Mouse (Mus musculus): Measurements from ENCODE around the gene Mlh1. TPM values are rescaled to one million over a fixed set of nuclear protein-coding genes. Genes with fewer than 3 reads are reported as not detected.
A peak's percentile ranks its signal among the peaks of the same experiment; 100 is the strongest.

Mlh1 gene
- polyA plus RNA-seq, 1 experiment from 2014 or later: 13.1 TPM

DNA sequence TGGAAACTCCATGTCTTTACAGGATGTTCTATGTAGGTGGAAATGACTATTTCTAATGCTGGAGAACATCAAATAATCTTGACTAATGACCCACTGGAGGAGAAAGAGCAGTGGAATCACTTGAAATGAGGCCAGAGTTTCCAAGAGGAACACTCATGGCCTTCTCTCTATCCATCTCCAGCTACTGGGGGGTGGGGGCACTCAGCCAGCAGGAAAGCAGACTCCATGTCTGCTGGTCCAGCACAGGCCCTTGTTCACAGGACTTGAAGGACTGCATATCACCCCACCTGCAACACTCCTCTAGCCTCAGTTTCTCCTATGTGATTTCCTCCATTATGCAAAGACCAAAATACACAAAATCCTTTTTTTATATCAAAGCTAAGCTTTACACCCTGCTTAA lies 33.9 kb downstream of the Mlh1 start:
- no peaks in the 10 kb centered on the region for H3K4me1 ChIP-seq (ENCODE audit: insufficient read depth, low read depth, low read length)
- ATAC-seq (no peak), DNase-seq (ENCODE audit: low spot score) (no peak)
- H3K9ac ChIP-seq (replicated peaks; ENCODE audit: low read depth): no peak overlapping the region
- no peaks in the 10 kb centered on the region for H3K9me3 ChIP-seq (ENCODE audit: low read length)
- H3K4me2 ChIP-seq (replicated peaks; ENCODE audit: low read depth, low read length): no peak overlapping the region
- peaks cover 35% of the 10 kb centered on the region; the same call in 1 of the 2 replicates for H3K36me3 ChIP-seq (ENCODE audit: insufficient read depth, low read length)
- no peaks in the 10 kb centered on the region for H3K27me3 ChIP-seq (replicated peaks; ENCODE audit: insufficient read depth, low read length)
- no peak for TF ChIP-seq EP300 (IDR thresholded peaks at IDR 0.05)
- no peak for TF ChIP-seq CTCF (IDR thresholded peaks at IDR 0.05)
- no peak overlapping the region for H3K4me3 ChIP-seq (ENCODE audit: low read depth, low read length)
- no peak overlapping the region for H3K27ac ChIP-seq (ENCODE audit: low read length)

DNA sequence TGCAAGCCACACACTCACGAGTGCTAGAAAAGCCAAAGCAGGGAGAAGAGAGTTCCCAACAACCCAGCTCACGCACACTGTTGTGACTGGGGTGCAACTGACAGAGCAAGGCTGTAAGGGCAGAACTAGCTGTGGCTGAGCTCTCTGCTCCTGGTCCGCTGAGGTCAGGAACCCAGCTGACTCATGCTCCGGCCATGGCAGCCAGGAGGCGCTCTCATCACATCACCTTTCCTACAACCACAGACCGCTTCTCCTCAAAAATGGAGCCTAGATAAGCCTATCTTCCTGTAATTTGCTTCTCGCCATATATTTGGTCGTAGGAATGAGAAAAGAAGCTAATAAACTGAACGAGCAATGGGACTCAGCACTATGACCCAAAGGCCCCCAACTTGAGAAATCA lies 36.9 kb downstream of the Mlh1 start:
- no peaks in the 10 kb centered on the region for H3K4me1 ChIP-seq (ENCODE audit: insufficient read depth, low read depth, low read length)
- H3K36me3 ChIP-seq (ENCODE audit: insufficient read depth, low read length): peaks cover 43% of the 10 kb centered on the region
- no peak overlapping the region for H3K4me2 ChIP-seq (replicated peaks; ENCODE audit: low read depth, low read length)
- H3K4me3 ChIP-seq (ENCODE audit: low read depth, low read length): no peak overlapping the region
- no peak overlapping the region for H3K9ac ChIP-seq (replicated peaks; ENCODE audit: low read depth)
- 86% methylated on average over 9 of the region's 9 CpGs for WGBS
- no peak for DNase-seq (ENCODE audit: low spot score)
- no peak overlapping the region for H3K27ac ChIP-seq (ENCODE audit: low read length)
- TF ChIP-seq EP300 (IDR thresholded peaks at IDR 0.05): no peak
- TF ChIP-seq CTCF (IDR thresholded peaks at IDR 0.05): peak; percentile 44
- H3K9me3 ChIP-seq (ENCODE audit: low read length): no peaks in the 10 kb centered on the region
- H3K27me3 ChIP-seq (replicated peaks; ENCODE audit: insufficient read depth, low read length): no peaks in the 10 kb centered on the region
- ATAC-seq: no peak

DNA sequence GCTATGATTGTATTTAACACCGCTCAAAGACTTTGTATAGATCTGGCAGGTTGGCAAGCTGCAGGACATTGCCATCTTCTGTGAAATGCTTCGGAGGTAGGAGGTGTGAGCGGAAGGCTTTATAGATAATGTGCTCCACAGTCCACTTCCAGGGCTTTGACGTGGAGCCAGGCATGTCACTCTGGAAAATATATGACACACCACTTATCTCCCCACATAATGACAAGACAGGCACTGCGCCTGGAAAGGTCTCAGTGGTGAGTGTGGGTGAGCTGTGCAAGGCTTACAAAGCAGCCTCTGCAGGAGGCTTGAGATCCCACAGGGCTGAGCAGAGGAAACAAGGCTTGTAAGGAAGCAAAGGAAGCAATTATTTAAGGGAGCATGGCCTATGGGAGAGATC lies 43.1 kb downstream of the Mlh1 start:
- H3K27ac ChIP-seq (ENCODE audit: low read length): no peak overlapping the region

DNA sequence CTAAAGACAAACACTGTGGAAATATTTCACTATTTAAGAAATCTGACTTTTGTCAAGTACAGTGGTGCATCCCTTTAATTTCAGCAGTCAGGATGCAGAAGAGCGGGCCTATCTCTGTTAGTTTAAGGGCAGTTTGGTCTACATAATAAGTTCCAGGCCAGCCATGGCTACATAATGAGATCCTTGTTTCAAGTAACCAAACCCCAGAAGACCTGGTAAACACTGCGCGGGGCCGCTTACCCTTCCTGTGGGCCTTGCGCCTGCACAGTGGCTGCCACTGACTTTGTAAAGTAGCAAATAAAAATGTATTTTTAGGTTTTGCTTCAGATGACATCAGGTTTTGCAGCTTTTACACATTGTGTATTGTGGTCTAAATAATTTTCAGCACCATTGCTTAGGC lies 48.2 kb downstream of the Mlh1 start:
- Histone ChIP-seq H3K4me1 (ENCODE audit: insufficient read depth, low read depth, low read length) (no peaks in the 10 kb centered on the region), H3K9me3 (ENCODE audit: low read length) (no peaks in the 10 kb centered on the region), H3K4me3 (ENCODE audit: low read depth, low read length) (no peak overlapping the region), H3K4me2 (replicated peaks; ENCODE audit: low read depth, low read length) (no peak overlapping the region), H3K27me3 (replicated peaks; ENCODE audit: insufficient read depth, low read length) (no peaks in the 10 kb centered on the region), H3K9ac (replicated peaks; ENCODE audit: low read depth) (no peak overlapping the region), H3K27ac (ENCODE audit: low read length) (no peak overlapping the region), H3K36me3 (ENCODE audit: insufficient read depth, low read length) (peaks cover 47% of the 10 kb centered on the region)
- ATAC-seq: no peak
- TF ChIP-seq CTCF (IDR thresholded peaks at IDR 0.05) (no peak), EP300 (IDR thresholded peaks at IDR 0.05) (no peak)
- no peak for DNase-seq (ENCODE audit: low spot score)
- WGBS: 96% methylated on average over 5 of the region's 5 CpGs

More for the DNA sequence above, 43.1 kb downstream of the Mlh1 start:
- Histone ChIP-seq H3K27me3 (replicated peaks; ENCODE audit: insufficient read depth, low read length) (no peaks in the 10 kb centered on the region), H3K9ac (replicated peaks; ENCODE audit: low read depth) (no peak overlapping the region), H3K4me3 (ENCODE audit: low read depth, low read length) (no peak overlapping the region), H3K4me1 (ENCODE audit: insufficient read depth, low read depth, low read length) (no peaks in the 10 kb centered on the region), H3K4me2 (replicated peaks; ENCODE audit: low read depth, low read length) (no peak overlapping the region), H3K9me3 (ENCODE audit: low read length) (no peaks in the 10 kb centered on the region), H3K36me3 (ENCODE audit: insufficient read depth, low read length) (peaks cover 48% of the 10 kb centered on the region)
- 75% methylated on average over 5 of the region's 5 CpGs for WGBS
- no peak for DNase-seq (ENCODE audit: low spot score)
- no peak for ATAC-seq
- TF ChIP-seq EP300 (IDR thresholded peaks at IDR 0.05): no peak
- TF ChIP-seq CTCF (IDR thresholded peaks at IDR 0.05): no peak

DNA sequence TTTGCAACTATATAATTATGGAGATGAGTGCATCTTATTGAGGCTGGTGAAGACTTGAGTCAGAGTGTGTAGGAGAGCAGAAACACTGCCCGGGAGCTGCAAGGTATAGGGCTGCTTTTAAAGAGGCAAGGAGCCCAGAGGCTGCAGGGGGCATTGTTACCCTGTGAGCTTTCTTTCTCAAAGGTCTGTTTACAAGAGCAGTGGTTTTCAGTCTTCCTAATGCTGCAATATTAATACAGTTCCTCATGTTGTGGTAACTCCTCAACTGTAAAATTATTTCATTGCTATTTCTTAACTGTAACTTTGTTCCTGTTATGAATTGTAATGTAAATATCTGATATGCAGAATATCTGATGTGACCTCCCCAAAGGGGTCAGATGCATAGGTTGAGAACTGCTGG lies 50.0 kb downstream of the Mlh1 start:
- no peak overlapping the region for H3K27ac ChIP-seq (ENCODE audit: low read length)
- no peak for DNase-seq (ENCODE audit: low spot score)
- H3K4me2 ChIP-seq (replicated peaks; ENCODE audit: low read depth, low read length): no peak overlapping the region
- no peak for ATAC-seq
- TF ChIP-seq CTCF (IDR thresholded peaks at IDR 0.05) (no peak), EP300 (IDR thresholded peaks at IDR 0.05) (no peak)
- no peak overlapping the region for H3K9ac ChIP-seq (replicated peaks; ENCODE audit: low read depth)
- H3K27me3 ChIP-seq (replicated peaks; ENCODE audit: insufficient read depth, low read length): no peaks in the 10 kb centered on the region
- H3K36me3 ChIP-seq (ENCODE audit: insufficient read depth, low read length): peaks cover 43% of the 10 kb centered on the region
- WGBS: 90% methylated on average over 1 of the region's 1 CpGs
- no peak overlapping the region for H3K4me3 ChIP-seq (ENCODE audit: low read depth, low read length)
- no peaks in the 10 kb centered on the region for H3K9me3 ChIP-seq (ENCODE audit: low read length)
- no peaks in the 10 kb centered on the region for H3K4me1 ChIP-seq (ENCODE audit: insufficient read depth, low read depth, low read length)

DNA sequence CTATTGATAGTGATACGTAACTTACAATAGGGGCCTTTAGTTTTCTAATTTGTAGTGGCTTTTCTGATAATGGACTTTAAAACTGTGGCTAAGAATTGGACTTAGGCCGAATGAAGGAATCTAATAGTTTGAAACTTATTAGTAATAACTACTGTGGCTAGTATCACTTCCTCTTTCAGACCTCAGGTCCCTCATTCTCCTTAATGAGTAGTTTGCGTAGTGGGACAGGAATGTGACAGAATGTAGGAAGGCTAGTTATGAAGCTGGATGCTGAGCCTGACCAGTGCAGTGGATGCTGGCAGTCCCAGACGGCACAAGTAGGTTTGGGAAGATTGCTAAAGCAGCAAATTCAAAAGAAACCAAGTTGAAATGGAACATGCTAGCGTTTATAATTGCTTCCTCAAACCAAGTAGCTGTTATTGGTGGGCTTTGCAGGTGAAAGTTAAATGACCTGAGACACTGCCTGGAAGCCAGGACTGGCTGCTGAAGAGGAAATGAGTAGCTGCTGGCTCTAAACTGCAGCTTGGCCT lies 51.0 kb downstream of the Mlh1 start:
- H3K27me3 ChIP-seq (replicated peaks; ENCODE audit: insufficient read depth, low read length): no peaks in the 10 kb centered on the region
- no peak overlapping the region for H3K9ac ChIP-seq (replicated peaks; ENCODE audit: low read depth)
- H3K36me3 ChIP-seq (ENCODE audit: insufficient read depth, low read length): peaks cover 37% of the 10 kb centered on the region; the same call in 1 of the 2 replicates
- no peak overlapping the region for H3K27ac ChIP-seq (ENCODE audit: low read length)
- 89% methylated on average over 5 of the region's 5 CpGs for WGBS
- H3K9me3 ChIP-seq (ENCODE audit: low read length): no peaks in the 10 kb centered on the region
- ATAC-seq (no peak), DNase-seq (ENCODE audit: low spot score) (no peak)
- H3K4me2 ChIP-seq (replicated peaks; ENCODE audit: low read depth, low read length): no peak overlapping the region
- H3K4me1 ChIP-seq (ENCODE audit: insufficient read depth, low read depth, low read length): no peaks in the 10 kb centered on the region
- H3K4me3 ChIP-seq (ENCODE audit: low read depth, low read length): no peak overlapping the region
- TF ChIP-seq EP300 (IDR thresholded peaks at IDR 0.05) (no peak), CTCF (IDR thresholded peaks at IDR 0.05) (no peak)

DNA sequence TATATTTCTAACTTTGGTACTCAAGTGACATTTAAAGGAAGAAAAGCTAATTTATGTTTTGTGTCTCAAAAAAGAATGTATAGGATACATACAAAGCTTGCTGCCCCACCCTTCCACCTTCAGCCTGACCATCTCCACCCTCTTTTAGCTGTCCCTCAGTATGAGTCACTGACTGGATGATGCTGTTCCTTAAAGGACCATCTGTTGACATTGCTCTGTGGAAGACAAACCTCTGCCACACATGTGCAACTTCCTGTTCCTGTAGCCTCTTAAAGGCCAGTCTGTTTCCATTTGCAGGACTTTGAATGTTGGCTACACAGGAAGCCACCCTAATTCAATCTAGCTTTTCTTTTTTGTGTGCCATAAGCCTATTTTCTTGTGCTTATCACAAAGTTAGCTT lies 55.2 kb downstream of the Mlh1 start:
- Histone ChIP-seq H3K36me3 (ENCODE audit: insufficient read depth, low read length) (peaks cover 16% of the 10 kb centered on the region; the same call in 1 of the 2 replicates), H3K4me2 (replicated peaks; ENCODE audit: low read depth, low read length) (no peak overlapping the region), H3K4me1 (ENCODE audit: insufficient read depth, low read depth, low read length) (no peaks in the 10 kb centered on the region), H3K9ac (replicated peaks; ENCODE audit: low read depth) (no peak overlapping the region), H3K4me3 (ENCODE audit: low read depth, low read length) (no peak overlapping the region), H3K27me3 (replicated peaks; ENCODE audit: insufficient read depth, low read length) (no peaks in the 10 kb centered on the region), H3K9me3 (ENCODE audit: low read length) (no peaks in the 10 kb centered on the region), H3K27ac (ENCODE audit: low read length) (no peak overlapping the region)
- ATAC-seq: no peak
- no peak for TF ChIP-seq CTCF (IDR thresholded peaks at IDR 0.05)
- no peak for TF ChIP-seq EP300 (IDR thresholded peaks at IDR 0.05)
- peak; percentile 19 for DNase-seq (ENCODE audit: low spot score)
